Mouse (Mus musculus) lung, embryonic 15.5 days (tissue): ENCODE measurements around the gene Glt1d1. TPM values are rescaled to one million over a fixed set of nuclear protein-coding genes. Genes with fewer than 3 reads are reported as not detected.

ENCODE experiments used
- ATAC-seq: fragments of 200-750 bp; cut with Nextera tagmentation; 2 replicates; pipeline ENCODE4 v1.8.0; 2017; ENCODE audit warnings: moderate number of reproducible peaks, borderline replicate concordance; ENCODE audit not compliant: low FRiP score, low TSS enrichment; ENCODE audit errors: extremely low read depth
- H3K27ac ChIP-seq: fragments of 300-500 bp; sonication (generic); 2 replicates; pipeline ENCODE4 v1.5.1; 2015; ENCODE audit warnings: moderate library complexity, mild to moderate bottlenecking, inconsistent platforms
- H3K27me3 ChIP-seq: fragments of 300-500 bp; sonication (generic); 2 replicates; pipeline ENCODE4 v1.6.1; 2015; ENCODE audit warnings: inconsistent platforms
- H3K36me3 ChIP-seq: fragments of 300-500 bp; sonication (generic); 2 replicates; pipeline ENCODE4 v1.6.1; 2015; ENCODE audit warnings: inconsistent platforms
- H3K4me1 ChIP-seq: fragments of 300-500 bp; sonication (generic); 2 replicates; pipeline ENCODE4 v1.6.1; 2015; ENCODE audit warnings: inconsistent platforms
- H3K4me2 ChIP-seq: fragments of 300-500 bp; sonication (generic); 2 replicates; pipeline ENCODE4 v1.6.1; 2015; ENCODE audit warnings: inconsistent platforms, mild to moderate bottlenecking, moderate library complexity
- H3K4me3 ChIP-seq: fragments of 300-500 bp; sonication (generic); 2 replicates; pipeline ENCODE4 v1.5.1; 2015; ENCODE audit warnings: mild to moderate bottlenecking, inconsistent platforms
- H3K9ac ChIP-seq: fragments of 300-500 bp; sonication (generic); 2 replicates; pipeline ENCODE4 v1.6.1; 2015; ENCODE audit warnings: inconsistent platforms
- H3K9me3 ChIP-seq: fragments of 300-500 bp; sonication (generic); 2 replicates; pipeline ENCODE4 v1.6.1; 2016; ENCODE audit warnings: inconsistent platforms
- WGBS: fragments of 180-500 bp; shearing (Covaris S2); methylation state at CpG from one replicate; pipeline ENCODE4 v1.1.7; 2015; 5-methylcytosine and 5-hydroxymethylcytosine counted together
- polyA plus RNA-seq: library from polyadenylated mRNA; unstranded; fragments of >200 nt; fragmentation: Nextera tagmentation; extraction: Ambion mirVana; gene quantifications from 2 replicates; pipeline ENCODE4 v1.2.1, GENCODE M21; 2015

Gene Glt1d1
- polyA plus RNA-seq: 0.42 and 0.65 TPM in 2 replicates

GRCm38 (mm10) chr5:127632167-127633145 is at the start of gene Glt1d1, which contains the start of gene Slc15a4:
Glt1d1 (plus strand) TSS chr5:127632262.
Slc15a4 (minus strand) TSS chr5:127632897.
- H3K9ac ChIP-seq: peak within 1 kb of the TSS; percentile 27
- H3K9me3 ChIP-seq: no peaks in the 10 kb centered on the region
- H3K4me2 ChIP-seq: peak within 1 kb of the TSS; percentile 79
- H3K36me3 ChIP-seq: no peaks in the 10 kb centered on the region
- 0 out of 2 replicates have a peak, but pooled peaks have one; percentile 35 for ATAC-seq
- WGBS: under 1% methylated on average over 62 of the region's 62 CpGs
- 0 out of 2 replicates have a peak, but pooled peaks cover 6% of the 10 kb centered on the region for H3K4me1 ChIP-seq
- H3K27me3 ChIP-seq: peaks cover 38% of the 10 kb centered on the region
- no peak within 1 kb of the TSS for H3K27ac ChIP-seq
- peak within 1 kb of the TSS; percentile 42 for H3K4me3 ChIP-seq

- no peak overlapping the region for H3K27ac ChIP-seq
- no peak overlapping the region for H3K9ac ChIP-seq
- H3K9me3 ChIP-seq: no peaks in the 10 kb centered on the region
- H3K4me2 ChIP-seq: no peak overlapping the region
- H3K4me3 ChIP-seq: no peak overlapping the region
- H3K27me3 ChIP-seq: no peaks in the 10 kb centered on the region
- ATAC-seq: no peak
- WGBS: 78% methylated on average over 8 of the region's 8 CpGs
- H3K36me3 ChIP-seq: no peaks in the 10 kb centered on the region
- no peaks in the 10 kb centered on the region for H3K4me1 ChIP-seq
Measured at GRCm38 (mm10) chr5:127583658-127584057, 48.4 kb upstream of the Glt1d1 start.

- no peak for ATAC-seq
- H3K4me3 ChIP-seq: no peak overlapping the region
- H3K9ac ChIP-seq: no peak overlapping the region
- H3K9me3 ChIP-seq: no peaks in the 10 kb centered on the region
- 61% methylated on average over 6 of the region's 6 CpGs for WGBS
- no peak overlapping the region for H3K4me2 ChIP-seq
- H3K27ac ChIP-seq: no peak overlapping the region
- no peaks in the 10 kb centered on the region for H3K4me1 ChIP-seq
- H3K36me3 ChIP-seq: peaks cover 13% of the 10 kb centered on the region
- H3K27me3 ChIP-seq: no peaks in the 10 kb centered on the region
Measured at GRCm38 (mm10) chr5:127587854-127588253, 44.2 kb upstream of the Glt1d1 start.

GRCm38 (mm10) chr5:127592406-127592805 is 39.7 kb upstream of the Glt1d1 start:
- Histone ChIP-seq H3K9ac (no peak overlapping the region), H3K4me1 (no peaks in the 10 kb centered on the region)
- 60% methylated on average over 5 of the region's 5 CpGs for WGBS

GRCm38 (mm10) chr5:127592854-127593253 is 39.2 kb upstream of the Glt1d1 start:
- no peak overlapping the region for H3K27ac ChIP-seq
- peaks cover 60% of the 10 kb centered on the region for H3K36me3 ChIP-seq
- H3K4me1 ChIP-seq: no peaks in the 10 kb centered on the region
- no peak overlapping the region for H3K4me2 ChIP-seq
- WGBS: 78% methylated on average over 6 of the region's 6 CpGs
- no peak overlapping the region for H3K4me3 ChIP-seq
- no peaks in the 10 kb centered on the region for H3K9me3 ChIP-seq
- no peaks in the 10 kb centered on the region for H3K27me3 ChIP-seq
- no peak for ATAC-seq
- H3K9ac ChIP-seq: no peak overlapping the region

More at GRCm38 (mm10) chr5:127592406-127592805, 39.7 kb upstream of the Glt1d1 start:
- Histone ChIP-seq H3K4me2 (no peak overlapping the region), H3K9me3 (no peaks in the 10 kb centered on the region), H3K4me3 (no peak overlapping the region), H3K36me3 (peaks cover 56% of the 10 kb centered on the region), H3K27ac (no peak overlapping the region), H3K27me3 (no peaks in the 10 kb centered on the region)
- ATAC-seq: no peak

- H3K36me3 ChIP-seq: peaks cover 87% of the 10 kb centered on the region
- H3K27ac ChIP-seq: no peak overlapping the region
- H3K27me3 ChIP-seq: no peaks in the 10 kb centered on the region
- no peaks in the 10 kb centered on the region for H3K9me3 ChIP-seq
- no peak overlapping the region for H3K9ac ChIP-seq
- no peak overlapping the region for H3K4me2 ChIP-seq
- 90% methylated on average over 3 of the region's 3 CpGs for WGBS
- H3K4me3 ChIP-seq: no peak overlapping the region
- H3K4me1 ChIP-seq: no peaks in the 10 kb centered on the region
- no peak for ATAC-seq
Measured at GRCm38 (mm10) chr5:127595676-127596075, 36.4 kb upstream of the Glt1d1 start.

- H3K9ac ChIP-seq: no peak overlapping the region
- ATAC-seq: no peak
Measured at GRCm38 (mm10) chr5:127596862-127597261, 35.2 kb upstream of the Glt1d1 start.

GRCm38 (mm10) chr5:127602996-127603395 is 29.1 kb upstream of the Glt1d1 start:
- no peak overlapping the region for H3K27ac ChIP-seq
- no peaks in the 10 kb centered on the region for H3K27me3 ChIP-seq
- peaks cover 81% of the 10 kb centered on the region for H3K36me3 ChIP-seq
- 85% methylated on average over 5 of the region's 5 CpGs for WGBS
- no peak overlapping the region for H3K9ac ChIP-seq
- H3K4me1 ChIP-seq: no peaks in the 10 kb centered on the region
- ATAC-seq: no peak
- H3K4me3 ChIP-seq: no peak overlapping the region
- no peaks in the 10 kb centered on the region for H3K9me3 ChIP-seq
- no peak overlapping the region for H3K4me2 ChIP-seq

More at GRCm38 (mm10) chr5:127596862-127597261, 35.2 kb upstream of the Glt1d1 start:
- no peaks in the 10 kb centered on the region for H3K27me3 ChIP-seq
- H3K4me2 ChIP-seq: no peak overlapping the region
- 87% methylated on average over 7 of the region's 7 CpGs for WGBS
- H3K36me3 ChIP-seq: peaks cover 93% of the 10 kb centered on the region
- H3K4me1 ChIP-seq: no peaks in the 10 kb centered on the region
- H3K4me3 ChIP-seq: no peak overlapping the region
- H3K9me3 ChIP-seq: no peaks in the 10 kb centered on the region
- no peak overlapping the region for H3K27ac ChIP-seq

GRCm38 (mm10) chr5:127607507-127607906 is 24.6 kb upstream of the Glt1d1 start:
- Histone ChIP-seq H3K4me3 (no peak overlapping the region), H3K9me3 (no peaks in the 10 kb centered on the region), H3K9ac (no peak overlapping the region), H3K27me3 (no peaks in the 10 kb centered on the region), H3K4me2 (no peak overlapping the region), H3K4me1 (peaks cover 11% of the 10 kb centered on the region; the same call in 1 of the 2 replicates), H3K27ac (no peak overlapping the region), H3K36me3 (peaks cover 47% of the 10 kb centered on the region)
- no peak for ATAC-seq
- WGBS: 84% methylated on average over 2 of the region's 2 CpGs

- no peak overlapping the region for H3K9ac ChIP-seq
- no peak for ATAC-seq
- H3K36me3 ChIP-seq: peaks cover 30% of the 10 kb centered on the region
- H3K27ac ChIP-seq: no peak overlapping the region
- no peaks in the 10 kb centered on the region for H3K27me3 ChIP-seq
- H3K4me1 ChIP-seq: peaks cover 16% of the 10 kb centered on the region
- no peak overlapping the region for H3K4me3 ChIP-seq
- H3K4me2 ChIP-seq: no peak overlapping the region
- no peaks in the 10 kb centered on the region for H3K9me3 ChIP-seq
- WGBS: 72% methylated on average over 7 of the region's 7 CpGs
Measured at GRCm38 (mm10) chr5:127609191-127609714, 22.8 kb upstream of the Glt1d1 start.

GRCm38 (mm10) chr5:127610787-127611509 is 21.1 kb upstream of the Glt1d1 start:
- Histone ChIP-seq H3K9ac (no peak overlapping the region), H3K4me2 (no peak overlapping the region), H3K9me3 (no peaks in the 10 kb centered on the region), H3K36me3 (peaks cover 17% of the 10 kb centered on the region), H3K27me3 (no peaks in the 10 kb centered on the region), H3K4me1 (peaks cover 33% of the 10 kb centered on the region), H3K4me3 (no peak overlapping the region), H3K27ac (no peak overlapping the region)
- 63% methylated on average over 6 of the region's 6 CpGs for WGBS
- ATAC-seq: 0 out of 2 replicates have a peak, but pooled peaks have one; percentile 25
